Mouse (Mus musculus): ENCODE measurements at regions not wholly inside any gene's neighbourhood (a gene's known extent, or its start where the extent isn't known, plus 50 kb on each side); places are given as distances from the start of the nearest gene placed in this dataset.
"Not testable (repeated sequence)": the region's sequence is repeated elsewhere in the genome, so short reads cannot be mapped to it uniquely, and the experiment has no call there.

DNA sequence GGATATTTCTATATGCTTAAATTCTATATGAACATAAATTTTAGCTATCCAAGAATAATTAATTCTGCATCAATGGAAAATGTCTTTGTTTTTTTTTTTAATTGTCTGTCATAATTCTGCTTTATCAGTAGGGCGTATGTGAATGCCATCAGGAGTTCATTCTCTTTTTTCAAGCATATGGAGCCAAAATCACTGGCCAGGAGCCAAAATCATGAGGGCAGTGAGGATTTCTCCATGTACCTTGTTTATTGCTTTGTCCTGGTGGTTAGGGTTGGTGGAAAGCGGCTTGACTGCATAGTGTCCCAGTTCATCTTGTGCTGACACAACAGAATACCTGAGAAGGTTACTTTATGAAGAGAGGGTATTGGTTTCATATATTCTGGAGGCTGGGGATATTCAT lies 243.9 kb downstream of the AI429214 start:
- DNase-seq (ENCODE audit: low spot score in 2 of 2) = no peak

DNA sequence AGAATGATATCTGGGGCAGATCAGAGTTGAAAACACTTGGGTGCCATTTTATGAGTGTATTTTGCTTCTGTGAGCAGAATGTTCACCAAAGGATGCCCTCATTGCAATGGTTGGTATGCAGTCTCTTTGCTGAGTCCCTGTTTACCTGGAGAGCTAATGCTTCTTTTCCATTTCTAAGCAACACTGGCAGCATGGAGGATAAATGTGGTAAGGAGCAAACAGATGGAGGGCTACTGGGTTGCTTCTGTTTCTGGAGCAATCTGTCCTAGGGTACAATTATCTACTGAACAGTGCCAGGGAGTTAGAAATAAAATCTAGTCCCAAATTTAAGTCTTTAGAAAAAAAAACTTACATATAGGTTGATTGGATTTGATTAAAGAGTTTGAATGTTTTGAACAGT lies 245.9 kb downstream of the AI429214 start:
- DNase-seq (ENCODE audit: low spot score in 2 of 2) = no peak

DNA sequence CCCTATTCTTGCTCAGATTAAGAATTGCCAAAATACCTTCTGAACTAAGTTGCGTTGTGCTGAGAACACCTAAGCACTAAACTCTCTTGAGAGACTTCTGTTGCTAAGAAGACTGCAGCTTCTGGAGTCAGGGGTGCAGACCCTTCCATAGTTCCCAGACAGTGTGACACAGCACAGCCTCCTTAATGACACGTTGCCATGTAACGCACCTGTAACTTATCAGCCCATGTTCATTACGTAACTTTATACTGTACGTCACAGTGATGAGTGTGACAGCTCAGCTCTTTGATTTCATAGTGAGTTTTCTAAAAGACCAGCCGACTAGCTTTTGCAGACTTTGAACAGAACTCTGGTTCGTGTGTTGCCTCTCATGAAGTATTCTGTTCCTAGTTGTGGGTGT lies 257.8 kb downstream of the AI429214 start:
- not testable (repeated sequence) for DNase-seq (ENCODE audit: low spot score in 2 of 2)

DNA sequence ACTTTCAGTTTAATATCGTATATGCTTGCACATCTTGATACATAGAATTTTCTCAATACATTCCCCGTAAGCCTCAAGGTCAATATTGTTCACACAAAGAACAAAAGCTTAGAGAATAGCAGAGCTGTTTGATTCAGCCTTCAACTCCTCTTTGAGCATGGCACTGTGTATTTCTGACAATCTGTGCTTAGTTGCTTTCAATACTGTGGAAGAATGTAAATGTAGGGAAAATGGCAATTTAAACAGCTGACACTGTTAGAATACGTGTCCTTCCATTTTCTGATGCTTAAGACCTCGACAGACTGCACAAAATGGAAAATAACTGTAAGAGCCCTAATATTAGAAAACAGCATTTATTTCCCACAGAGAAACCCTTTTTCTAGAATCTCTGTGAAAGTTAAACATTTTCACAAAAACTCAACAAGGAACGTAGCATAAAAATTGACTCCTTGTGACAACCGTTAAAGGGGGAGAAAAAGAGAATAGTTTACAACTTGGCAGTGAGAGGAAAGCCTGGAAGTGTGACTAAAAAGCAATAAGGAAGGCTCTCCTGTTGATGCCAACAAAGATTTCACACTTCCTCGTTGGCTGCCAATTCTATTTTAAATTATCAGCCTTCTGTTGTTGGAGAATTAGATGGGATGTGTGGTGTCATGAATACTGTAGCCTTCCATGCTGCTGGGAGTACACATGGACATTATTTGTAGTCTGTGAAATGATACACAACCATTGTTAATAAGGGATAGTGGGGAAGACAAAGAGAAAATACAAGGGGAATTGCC lies 297.9 kb downstream of the AI429214 start:
- peak in 1 of 2 experiments; percentile 42 for DNase-seq (ENCODE audit: low spot score in 2 of 2)

Data from layer of hippocampus, postnatal 14 days (tissue).